Mouse (Mus musculus) stomach, embryonic 15.5 days (tissue): Measurements from ENCODE around the gene Ssh1. TPM values are rescaled to one million over a fixed set of nuclear protein-coding genes. Genes with fewer than 3 reads are reported as not detected.

Source experiments
- ATAC-seq: fragments of 200-750 bp; cut with Nextera tagmentation; 2 replicates; pipeline ENCODE4 v1.8.0; 2017; ENCODE audit warnings: low read depth, moderate number of reproducible peaks, moderate TSS enrichment; ENCODE audit not compliant: insufficient read depth, low FRiP score
- H3K27ac ChIP-seq: fragments of 300-500 bp; sonication (generic); 2 replicates; pipeline ENCODE4 v1.5.1; 2015; ENCODE audit warnings: mild to moderate bottlenecking, inconsistent platforms
- H3K27me3 ChIP-seq: fragments of 300-500 bp; sonication (generic); replicated peaks from 2 replicates; pipeline ENCODE4 v1.6.1; 2015; ENCODE audit warnings: inconsistent platforms
- H3K36me3 ChIP-seq: fragments of 300-500 bp; sonication (generic); 2 replicates; pipeline ENCODE4 v1.6.1; 2015; ENCODE audit warnings: inconsistent platforms
- H3K4me1 ChIP-seq: fragments of 300-500 bp; sonication (generic); 2 replicates; pipeline ENCODE4 v1.6.1; 2015; ENCODE audit warnings: inconsistent platforms
- H3K4me2 ChIP-seq: fragments of 300-500 bp; sonication (generic); 2 replicates; pipeline ENCODE4 v1.6.1; 2015; ENCODE audit warnings: mild to moderate bottlenecking, inconsistent platforms
- H3K4me3 ChIP-seq: fragments of 300-500 bp; sonication (generic); replicated peaks from 2 replicates; pipeline ENCODE4 v1.5.1; 2015; ENCODE audit warnings: inconsistent platforms
- H3K9ac ChIP-seq: fragments of 300-500 bp; sonication (generic); 2 replicates; pipeline ENCODE4 v1.6.1; 2015; ENCODE audit warnings: inconsistent platforms
- H3K9me3 ChIP-seq: fragments of 300-500 bp; sonication (generic); 2 replicates; pipeline ENCODE4 v1.6.1; 2016; ENCODE audit warnings: inconsistent platforms
- WGBS: fragments of 180-500 bp; shearing (Covaris S2); methylation state at CpG from one replicate; pipeline ENCODE4 v1.1.7; 2015; 5-methylcytosine and 5-hydroxymethylcytosine counted together
- polyA plus RNA-seq: library from polyadenylated mRNA; unstranded; fragments of >200 nt; fragmentation: Nextera tagmentation; extraction: Ambion mirVana; gene quantifications from 2 replicates; pipeline ENCODE4 v1.2.1, GENCODE M21; 2015

Ssh1 gene
- polyA plus RNA-seq, 1 experiment from 2014 or later = 13.7 TPM

DNA sequence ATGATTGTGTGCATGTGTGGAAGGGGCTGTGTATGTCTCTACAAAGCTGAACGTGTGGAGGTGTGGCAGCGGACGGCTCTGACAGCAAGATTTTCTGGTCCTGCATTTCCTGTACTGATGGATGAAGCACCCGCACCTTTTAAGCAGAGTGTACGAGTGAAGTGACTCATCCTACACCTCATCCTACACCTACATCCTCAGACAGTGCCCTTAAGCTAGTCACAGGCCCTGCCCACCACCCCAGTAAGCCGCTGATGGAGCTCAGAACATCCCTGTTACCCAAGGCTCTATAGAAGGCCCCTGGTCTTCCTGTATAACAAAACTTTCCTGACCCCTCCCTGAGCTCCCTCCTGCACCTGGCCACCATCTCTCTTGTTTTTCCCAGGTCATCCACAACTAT lies 30.7 kb upstream of the Ssh1 start:
- no peak overlapping the region for H3K4me3 ChIP-seq
- H3K27ac ChIP-seq = no peak overlapping the region
- H3K27me3 ChIP-seq = no peaks in the 10 kb centered on the region
- H3K9me3 ChIP-seq = no peaks in the 10 kb centered on the region
- 49% methylated on average over 6 of the region's 6 CpGs for WGBS
- ATAC-seq = no peak
- no peaks in the 10 kb centered on the region for H3K36me3 ChIP-seq
- no peak overlapping the region for H3K9ac ChIP-seq
- H3K4me2 ChIP-seq = no peak overlapping the region
- peaks cover 3% of the 10 kb centered on the region; the same call in 1 of the 2 replicates for H3K4me1 ChIP-seq

DNA sequence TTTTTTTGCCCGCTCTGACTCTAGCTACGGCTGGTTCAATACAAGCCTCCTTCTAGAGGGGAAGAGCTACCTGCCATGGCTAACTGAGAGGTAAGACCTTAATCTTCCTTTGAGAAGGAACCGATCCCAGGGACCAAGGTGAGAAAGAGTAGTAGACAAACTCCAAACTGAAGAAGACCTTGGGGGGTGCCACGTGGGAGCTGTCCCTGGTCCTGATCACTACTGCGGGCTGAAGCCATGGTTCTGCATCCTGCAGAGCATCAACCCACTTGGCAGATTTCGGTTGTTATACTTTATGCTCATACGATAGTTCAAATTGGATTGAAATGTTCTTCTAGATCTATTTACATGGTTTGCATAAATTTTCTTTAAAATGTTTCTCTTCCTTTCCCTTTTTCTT lies 21.4 kb upstream of the Ssh1 start:
- WGBS = 65% methylated on average over 7 of the region's 7 CpGs

DNA sequence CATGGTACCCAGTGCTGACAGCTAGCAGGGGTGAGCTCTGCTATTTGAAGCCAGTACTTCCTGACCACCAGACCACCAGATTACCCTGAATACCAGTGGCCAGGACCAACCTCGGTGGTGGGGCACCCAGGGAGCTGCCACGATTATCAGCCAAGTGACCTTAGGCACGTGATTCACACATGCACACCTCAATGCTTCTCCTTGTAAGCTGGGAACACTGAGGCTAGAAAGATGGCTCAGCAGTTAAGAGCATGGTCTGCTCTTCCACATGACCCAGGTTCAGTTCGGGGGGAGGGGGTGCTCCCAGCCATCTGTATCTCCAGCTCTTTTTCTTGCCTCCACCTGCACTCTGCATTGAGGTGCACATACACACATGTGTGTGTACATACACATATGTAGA lies 15.4 kb upstream of the Ssh1 start:
- Histone ChIP-seq H3K4me3 (no peak overlapping the region), H3K9me3 (no peaks in the 10 kb centered on the region), H3K36me3 (no peaks in the 10 kb centered on the region), H3K27me3 (no peaks in the 10 kb centered on the region), H3K27ac (no peak overlapping the region), H3K9ac (no peak overlapping the region), H3K4me2 (no peak overlapping the region), H3K4me1 (no peaks in the 10 kb centered on the region)
- WGBS = 70% methylated on average over 4 of the region's 4 CpGs
- ATAC-seq = no peak

More for the DNA sequence above, 21.4 kb upstream of the Ssh1 start:
- H3K4me3 ChIP-seq = no peak overlapping the region
- H3K27ac ChIP-seq = no peak overlapping the region
- H3K9ac ChIP-seq = no peak overlapping the region
- H3K4me1 ChIP-seq = no peaks in the 10 kb centered on the region
- ATAC-seq = no peak
- no peaks in the 10 kb centered on the region for H3K9me3 ChIP-seq
- H3K4me2 ChIP-seq = no peak overlapping the region
- no peaks in the 10 kb centered on the region for H3K27me3 ChIP-seq
- H3K36me3 ChIP-seq = no peaks in the 10 kb centered on the region

DNA sequence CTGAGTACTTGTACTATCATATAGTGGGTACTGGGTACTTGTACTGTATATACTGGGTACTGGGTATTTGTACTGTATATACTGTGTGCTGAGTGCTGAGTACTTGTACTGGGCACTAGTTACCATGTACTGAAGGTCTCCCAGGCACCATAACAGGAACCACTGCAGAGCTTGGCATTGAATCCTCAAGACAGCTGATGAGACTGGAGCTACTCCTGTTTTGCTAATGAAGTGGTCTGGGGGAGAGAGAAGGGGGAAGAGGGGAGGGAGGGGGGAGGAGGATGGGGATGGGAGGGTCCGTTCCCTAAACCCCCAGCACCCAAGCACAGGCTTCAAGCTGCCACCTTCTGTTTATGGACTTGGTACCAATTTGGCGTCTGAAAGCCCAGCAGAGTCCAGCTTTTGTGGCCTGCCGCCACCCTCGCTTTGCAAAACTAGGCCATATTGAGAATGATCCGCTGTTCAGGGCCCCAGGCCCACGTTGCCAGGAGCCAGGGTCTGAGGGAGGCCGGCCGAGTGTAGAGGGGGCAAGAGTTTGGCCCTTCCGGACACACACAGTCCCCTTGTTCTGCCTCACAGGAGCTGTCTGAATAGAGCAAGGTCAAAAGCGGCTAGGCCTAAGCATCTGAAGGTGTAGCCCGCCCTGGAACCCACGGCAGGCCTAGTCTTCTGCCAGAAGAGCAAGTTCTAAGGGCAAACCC lies 14.2 kb upstream of the Ssh1 start:
- Histone ChIP-seq H3K36me3 (no peaks in the 10 kb centered on the region), H3K9ac (no peak overlapping the region), H3K27me3 (no peaks in the 10 kb centered on the region), H3K4me2 (no peak overlapping the region), H3K27ac (no peak overlapping the region), H3K4me1 (no peaks in the 10 kb centered on the region), H3K9me3 (no peaks in the 10 kb centered on the region), H3K4me3 (no peak overlapping the region)
- ATAC-seq = no peak
- 79% methylated on average over 12 of the region's 12 CpGs for WGBS

DNA sequence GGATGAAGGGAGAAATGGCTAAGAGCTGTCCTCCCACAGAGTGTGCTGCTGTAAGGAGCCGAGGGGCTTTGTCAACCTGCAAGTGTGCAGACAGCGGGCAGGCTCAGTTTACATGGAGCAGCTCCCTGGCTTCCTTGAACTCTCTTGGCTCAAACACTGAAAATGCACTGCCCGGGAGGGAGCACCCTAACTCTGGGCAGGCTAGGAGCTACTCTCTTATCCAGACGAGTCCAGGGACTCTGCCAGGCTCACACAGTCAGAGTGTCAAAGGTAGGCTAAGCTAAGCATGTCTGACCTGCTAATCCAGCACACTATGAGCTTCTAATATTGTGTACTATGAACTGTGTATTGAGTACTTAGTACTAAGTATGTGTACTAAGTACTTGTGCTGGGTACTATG lies 13.3 kb upstream of the Ssh1 start:
- 74% methylated on average over 4 of the region's 4 CpGs for WGBS
- no peak for ATAC-seq

DNA sequence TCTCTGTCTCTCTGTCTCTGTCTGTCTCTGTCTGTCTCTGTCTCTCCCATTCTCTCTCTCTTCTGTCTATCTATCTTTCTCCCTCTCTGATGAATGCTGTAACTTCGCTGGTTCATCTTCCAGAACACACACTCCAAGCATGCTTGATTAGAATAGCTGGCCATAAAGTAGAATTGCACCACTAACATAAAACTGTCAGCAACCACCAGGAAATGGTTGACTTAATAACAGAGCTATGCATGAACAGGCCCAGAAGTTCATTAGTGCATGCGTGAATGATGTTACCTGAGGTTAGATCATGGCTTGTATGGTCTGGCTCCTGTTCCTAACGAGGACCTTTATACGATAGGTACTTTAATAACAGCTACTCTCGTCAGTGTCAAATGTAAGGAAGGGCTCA lies 11.4 kb upstream of the Ssh1 start:
- no peak for ATAC-seq
- Histone ChIP-seq H3K4me3 (no peak overlapping the region), H3K27me3 (no peaks in the 10 kb centered on the region), H3K4me1 (no peaks in the 10 kb centered on the region), H3K4me2 (no peak overlapping the region), H3K27ac (no peak overlapping the region), H3K36me3 (no peaks in the 10 kb centered on the region), H3K9ac (no peak overlapping the region), H3K9me3 (no peaks in the 10 kb centered on the region)
- WGBS = 83% methylated on average over 5 of the region's 5 CpGs

More for the DNA sequence above, 13.3 kb upstream of the Ssh1 start:
- no peak overlapping the region for H3K4me3 ChIP-seq
- no peaks in the 10 kb centered on the region for H3K36me3 ChIP-seq
- no peaks in the 10 kb centered on the region for H3K4me1 ChIP-seq
- no peaks in the 10 kb centered on the region for H3K27me3 ChIP-seq
- H3K27ac ChIP-seq = no peak overlapping the region
- H3K9me3 ChIP-seq = no peaks in the 10 kb centered on the region
- H3K4me2 ChIP-seq = no peak overlapping the region
- H3K9ac ChIP-seq = no peak overlapping the region

DNA sequence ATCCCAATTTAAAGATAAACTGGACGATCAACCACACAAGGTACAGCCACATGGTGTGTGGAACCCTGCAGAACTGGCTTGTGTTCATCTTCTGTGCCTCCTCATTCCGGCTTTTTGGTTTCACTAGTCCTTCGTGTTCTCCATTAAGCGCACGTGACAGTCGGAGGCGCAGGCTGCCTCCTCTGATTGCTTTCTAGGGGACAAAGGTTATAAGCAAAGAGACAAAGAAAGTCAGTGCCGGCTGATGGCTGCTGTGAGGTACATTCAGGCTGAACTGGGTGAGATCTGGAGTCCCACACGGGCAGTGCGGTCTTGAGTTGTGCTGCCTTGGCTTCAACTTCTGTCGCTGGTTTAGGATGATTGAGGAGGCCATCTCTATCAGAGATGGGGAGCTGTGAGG lies 10.9 kb upstream of the Ssh1 start:
- no peak overlapping the region for H3K4me3 ChIP-seq
- no peak for ATAC-seq

DNA sequence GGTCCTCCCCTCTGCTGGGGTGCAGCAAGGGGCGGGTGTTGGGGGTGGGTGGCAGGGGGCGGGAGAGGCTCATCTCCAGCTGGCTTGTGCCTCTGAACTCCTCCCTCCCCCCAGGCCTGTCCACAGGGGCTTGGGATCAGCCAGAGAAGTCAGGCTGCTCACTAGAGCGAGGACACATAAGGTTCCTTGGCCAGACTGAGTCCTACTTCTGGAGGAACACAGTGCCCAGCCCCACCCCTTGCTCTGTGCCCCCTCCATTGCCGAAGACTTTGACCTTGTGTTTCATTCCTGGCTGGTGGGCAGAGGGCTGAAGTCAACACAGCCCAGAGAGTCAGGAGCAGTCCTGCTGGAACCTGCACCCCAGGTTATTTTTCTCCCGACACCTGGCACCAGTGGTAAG lies 9.8 kb upstream of the Ssh1 start, which contains the start of gene Dao:
Gene Dao (plus strand): TSS at position 162 of the 400 bp plus-strand sequence.
- Histone ChIP-seq H3K36me3 (no peaks in the 10 kb centered on the region), H3K4me3 (no peak within 1 kb of the TSS), H3K9ac (no peak within 1 kb of the TSS), H3K27ac (no peak within 1 kb of the TSS), H3K27me3 (no peaks in the 10 kb centered on the region), H3K4me2 (no peak within 1 kb of the TSS), H3K4me1 (no peaks in the 10 kb centered on the region), H3K9me3 (no peaks in the 10 kb centered on the region)
- no peak for ATAC-seq
- 57% methylated on average over 5 of the region's 5 CpGs for WGBS

More for the DNA sequence above, 10.9 kb upstream of the Ssh1 start:
- WGBS = 70% methylated on average over 11 of the region's 11 CpGs
- Histone ChIP-seq H3K27me3 (no peaks in the 10 kb centered on the region), H3K36me3 (no peaks in the 10 kb centered on the region), H3K4me2 (no peak overlapping the region), H3K4me1 (no peaks in the 10 kb centered on the region), H3K27ac (no peak overlapping the region), H3K9me3 (no peaks in the 10 kb centered on the region), H3K9ac (no peak overlapping the region)

DNA sequence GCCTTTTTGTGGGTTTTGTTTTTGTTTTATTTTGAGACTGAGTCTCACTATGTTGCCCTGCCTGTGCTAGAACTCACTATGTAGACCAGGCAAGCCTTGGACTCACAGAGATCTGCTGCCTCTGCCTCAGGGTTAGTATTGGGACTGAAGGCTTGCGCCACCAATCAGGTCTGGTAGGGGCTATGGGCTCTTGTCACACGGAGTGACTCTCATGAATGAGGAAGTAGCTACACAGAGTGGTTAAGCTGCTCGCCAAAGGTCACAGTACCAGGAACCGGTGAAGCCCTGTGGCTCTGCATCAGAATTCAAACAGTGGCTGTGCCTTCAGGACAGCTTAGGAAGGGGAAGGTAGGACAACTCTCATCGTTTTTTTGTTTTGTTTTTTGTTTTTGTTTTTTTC lies 5.7 kb upstream of the Ssh1 start:
- H3K4me3 ChIP-seq = no peak overlapping the region
- WGBS = 47% methylated on average over 5 of the region's 5 CpGs

DNA sequence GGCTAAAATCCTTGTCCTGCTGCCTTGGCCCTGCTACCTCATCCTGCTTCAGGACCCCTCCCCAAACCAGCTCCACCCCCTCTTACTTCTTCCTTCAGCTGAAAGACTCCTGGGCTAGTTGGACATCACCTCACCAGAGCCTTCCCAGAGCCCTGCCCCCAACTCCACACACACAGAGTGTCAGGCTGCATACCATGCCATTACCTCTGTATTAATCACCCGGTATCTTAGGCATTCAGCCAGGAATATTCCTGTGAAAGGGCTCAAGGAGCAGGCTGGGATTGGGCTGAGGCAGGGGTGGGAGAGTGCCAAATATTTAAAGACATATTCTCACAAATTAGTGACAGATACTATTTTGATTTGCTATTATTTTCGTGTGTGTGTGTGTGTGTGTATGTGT lies 2.8 kb upstream of the Ssh1 start:
- Histone ChIP-seq H3K27ac (no peak overlapping the region), H3K4me3 (no peak overlapping the region)
- ATAC-seq = peak; percentile 20; the same call in 1 of the 2 replicates

More for the DNA sequence above, 5.7 kb upstream of the Ssh1 start:
- Histone ChIP-seq H3K9ac (no peak overlapping the region), H3K4me2 (no peak overlapping the region), H3K27me3 (no peaks in the 10 kb centered on the region), H3K4me1 (peaks cover 9% of the 10 kb centered on the region; the same call in 1 of the 2 replicates), H3K27ac (no peak overlapping the region), H3K9me3 (no peaks in the 10 kb centered on the region), H3K36me3 (no peaks in the 10 kb centered on the region)
- ATAC-seq = peak; percentile 45; the same call in 1 of the 2 replicates

DNA sequence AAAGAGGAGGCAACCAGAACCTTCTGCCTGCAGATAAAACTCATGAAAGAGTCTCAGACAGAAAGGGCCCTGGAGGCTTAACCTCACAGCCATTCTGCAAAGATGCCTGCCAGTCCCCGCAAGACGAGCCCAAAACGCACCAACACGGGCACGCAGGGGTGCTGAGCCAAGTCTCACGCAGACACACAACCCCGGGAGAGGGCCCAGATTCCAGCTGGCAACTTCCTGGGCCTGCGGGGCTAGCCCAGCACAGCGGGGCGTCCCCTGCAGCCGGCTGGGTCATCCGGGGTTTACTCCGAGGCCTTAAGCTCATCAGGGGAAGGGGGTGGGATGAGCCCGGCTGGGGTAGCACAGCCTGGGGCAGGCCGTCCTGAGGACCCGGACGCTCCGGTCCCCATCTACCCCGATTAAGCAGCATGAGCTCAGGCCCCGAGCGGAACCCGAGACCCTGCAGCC lies 635 bp downstream of the Ssh1 start:
- Histone ChIP-seq H3K9ac (peak overlapping the region; percentile 49), H3K36me3 (0 out of 2 replicates have a peak, but pooled peaks cover 3% of the 10 kb centered on the region), H3K4me2 (peak overlapping the region; percentile 77), H3K27ac (peak overlapping the region; percentile 93), H3K4me1 (peaks cover 23% of the 10 kb centered on the region), H3K4me3 (peak overlapping the region; percentile 79), H3K27me3 (no peaks in the 10 kb centered on the region), H3K9me3 (no peaks in the 10 kb centered on the region)
- under 1% methylated on average over 22 of the region's 22 CpGs for WGBS
- no peak; the same call in 1 of the 2 replicates for ATAC-seq

More for the DNA sequence above, 2.8 kb upstream of the Ssh1 start:
- Histone ChIP-seq H3K36me3 (no peaks in the 10 kb centered on the region), H3K27me3 (no peaks in the 10 kb centered on the region), H3K9me3 (no peaks in the 10 kb centered on the region), H3K9ac (no peak overlapping the region), H3K4me2 (no peak overlapping the region), H3K4me1 (peaks cover 22% of the 10 kb centered on the region)
- WGBS = 32% methylated on average over 2 of the region's 2 CpGs

DNA sequence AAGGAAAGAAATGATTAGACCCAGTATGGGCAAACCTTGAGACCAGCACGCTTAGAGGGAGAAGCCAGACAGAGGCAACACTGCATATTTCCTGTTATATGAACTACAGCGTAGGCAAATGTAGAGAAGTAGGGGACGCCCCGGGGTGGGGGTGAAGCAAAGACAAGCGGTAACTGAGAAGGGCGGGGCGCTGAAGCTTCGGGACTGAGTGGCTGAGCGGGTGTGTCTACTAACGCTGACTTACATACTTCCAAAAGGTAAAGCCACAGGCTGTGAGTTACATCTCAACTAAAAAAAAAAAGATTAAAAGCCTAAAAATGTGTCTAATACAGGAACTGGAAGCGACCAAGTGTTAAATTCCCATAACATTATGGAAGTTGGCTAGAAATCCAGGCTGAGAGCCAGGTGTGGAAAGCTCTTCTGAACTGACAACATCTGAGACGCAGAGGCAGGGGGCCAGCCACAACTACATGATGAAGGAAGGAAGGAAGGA lies 1.3 kb downstream of the Ssh1 start:
- Histone ChIP-seq H3K27ac (peak overlapping the region; percentile 93), H3K4me2 (peak overlapping the region; percentile 77), H3K4me1 (peaks cover 23% of the 10 kb centered on the region), H3K4me3 (peak overlapping the region; percentile 79), H3K9me3 (no peaks in the 10 kb centered on the region), H3K9ac (peak overlapping the region; percentile 49), H3K36me3 (peaks cover 3% of the 10 kb centered on the region; the same call in 1 of the 2 replicates), H3K27me3 (no peaks in the 10 kb centered on the region)
- WGBS = 9% methylated on average over 12 of the region's 12 CpGs
- no peak for ATAC-seq
